Mouse (Mus musculus): ENCODE data around the gene Olfr1287.

Gene Olfr1287

DNA sequence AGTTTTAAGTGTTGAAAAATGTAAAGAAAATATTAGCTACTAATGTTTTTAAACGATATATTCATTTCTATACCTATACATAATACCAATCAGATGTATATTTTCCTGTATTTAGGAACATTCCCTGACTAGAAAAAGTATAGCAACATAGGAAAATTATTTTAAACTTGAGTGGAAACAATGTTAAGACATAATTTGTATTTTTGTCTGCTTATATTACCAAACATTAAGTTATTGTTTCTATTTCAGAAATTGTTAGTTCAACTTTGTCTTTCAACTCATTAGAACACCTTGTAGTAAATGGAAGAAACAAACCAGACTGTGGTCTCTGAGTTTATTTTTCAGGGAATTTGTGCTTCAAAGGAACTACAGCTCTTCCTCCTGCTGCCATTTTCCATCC, at the start of gene Olfr1287:
Gene Olfr1287 (plus strand): TSS at position 301 of the 400 bp plus-strand sequence.
- no peak for DNase-seq (ENCODE audit: low spot score)

DNA sequence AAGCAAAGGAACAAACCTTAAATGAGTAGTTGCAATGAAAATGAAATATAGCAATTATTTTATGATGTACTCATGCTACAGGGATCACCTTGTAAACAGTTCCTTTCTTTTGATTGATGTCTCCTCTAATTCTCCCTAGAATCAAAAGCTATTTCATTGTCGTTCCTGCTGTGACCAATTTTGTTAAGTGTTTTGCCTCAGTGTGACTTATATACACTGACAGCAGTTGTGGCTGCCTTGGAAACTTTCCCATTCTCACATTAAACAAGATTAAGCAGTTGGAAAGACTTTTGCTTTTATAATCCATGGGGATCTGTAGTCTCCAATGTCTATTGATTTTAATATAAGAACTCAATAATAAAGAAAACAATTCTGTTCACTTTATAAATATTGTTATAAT, 26.0 kb upstream of the Olfr1287 start, which contains the start of gene Olfr1286:
Gene Olfr1286 (minus strand): TSS at position 185 of the 400 bp plus-strand sequence.
- no peak for DNase-seq (ENCODE audit: low spot score)

DNA sequence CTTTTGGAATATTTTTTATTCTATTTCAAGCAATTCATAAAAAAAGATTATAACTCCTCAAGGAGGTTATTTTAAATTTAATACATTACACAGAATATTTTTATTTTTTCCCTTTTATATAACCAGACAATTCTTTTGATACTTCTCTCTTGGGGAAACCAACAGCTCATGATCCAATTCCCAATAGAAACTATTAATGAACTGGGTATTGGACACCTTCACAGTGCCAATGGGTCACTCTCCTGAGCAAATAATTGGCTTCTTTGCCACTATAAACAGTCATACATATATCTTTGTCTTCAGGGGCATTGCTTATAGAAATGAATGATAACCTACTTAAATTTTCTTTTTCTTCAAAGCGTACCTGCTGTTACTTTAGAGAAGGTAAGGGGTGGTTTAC, 24.9 kb downstream of the Olfr1287 start, which contains the start of gene Olfr1288:
Gene Olfr1288 (plus strand): TSS at position 301 of the 400 bp plus-strand sequence.
- no peak for DNase-seq (ENCODE audit: low spot score)

DNA sequence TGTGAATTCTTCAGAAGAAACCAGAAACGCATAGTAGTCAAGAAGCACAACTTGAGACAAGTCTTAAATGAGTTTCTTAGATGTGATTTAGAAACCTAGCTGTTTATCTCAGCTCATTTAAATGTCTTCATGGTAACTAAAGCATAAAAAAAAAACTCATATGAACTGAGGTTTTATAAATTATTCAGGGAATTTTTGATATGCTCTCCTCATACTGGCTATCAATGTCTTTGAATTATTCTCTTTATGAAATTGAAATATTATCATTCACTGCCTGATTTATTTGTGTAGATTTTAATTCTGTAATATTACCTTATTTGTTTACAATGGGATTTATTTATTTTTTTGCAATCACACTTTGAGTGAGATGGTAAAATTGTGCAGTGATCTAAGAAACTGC, 31.6 kb downstream of the Olfr1287 start, which contains the start of gene Olfr1289:
Gene Olfr1289 (plus strand): TSS at position 301 of the 400 bp plus-strand sequence.
- no peak for DNase-seq (ENCODE audit: low spot score)

GRCm38 (mm10) chr2:111493729-111494128, 44.8 kb downstream of the Olfr1287 start, which contains the start of gene Olfr1290:
Gene Olfr1290, minus strand, starts transcription at chr2:111493829.
- no peak for DNase-seq (ENCODE audit: low spot score)

- DNase-seq (ENCODE audit: low spot score): no peak
These were observed 47.9 kb downstream of the Olfr1287 start, which contains the start of gene Olfr1291-ps1 for GRCm38 (mm10) chr2:111496880-111497279. Gene Olfr1291-ps1, plus strand, starts transcription at chr2:111497180.

Measured in urinary bladder, postnatal 14 days (tissue).